Mouse (Mus musculus) inflammation-experienced regulatory T-cells (primary cell): ENCODE results near the gene Cercam. TPM values are rescaled to one million over a fixed set of nuclear protein-coding genes. Genes with fewer than 3 reads are reported as not detected.

Experiments
- polyA plus RNA-seq, 2 experiments: library from polyadenylated mRNA; unstranded; fragments of 100-300 nt; shearing (Covaris generic); gene quantifications; one replicate each; pipeline ENCODE4 v1.2.1; 2017

Cercam gene
- 1 to 10 TPM; 1.1 to 4.7 TPM for polyA plus RNA-seq

DNA sequence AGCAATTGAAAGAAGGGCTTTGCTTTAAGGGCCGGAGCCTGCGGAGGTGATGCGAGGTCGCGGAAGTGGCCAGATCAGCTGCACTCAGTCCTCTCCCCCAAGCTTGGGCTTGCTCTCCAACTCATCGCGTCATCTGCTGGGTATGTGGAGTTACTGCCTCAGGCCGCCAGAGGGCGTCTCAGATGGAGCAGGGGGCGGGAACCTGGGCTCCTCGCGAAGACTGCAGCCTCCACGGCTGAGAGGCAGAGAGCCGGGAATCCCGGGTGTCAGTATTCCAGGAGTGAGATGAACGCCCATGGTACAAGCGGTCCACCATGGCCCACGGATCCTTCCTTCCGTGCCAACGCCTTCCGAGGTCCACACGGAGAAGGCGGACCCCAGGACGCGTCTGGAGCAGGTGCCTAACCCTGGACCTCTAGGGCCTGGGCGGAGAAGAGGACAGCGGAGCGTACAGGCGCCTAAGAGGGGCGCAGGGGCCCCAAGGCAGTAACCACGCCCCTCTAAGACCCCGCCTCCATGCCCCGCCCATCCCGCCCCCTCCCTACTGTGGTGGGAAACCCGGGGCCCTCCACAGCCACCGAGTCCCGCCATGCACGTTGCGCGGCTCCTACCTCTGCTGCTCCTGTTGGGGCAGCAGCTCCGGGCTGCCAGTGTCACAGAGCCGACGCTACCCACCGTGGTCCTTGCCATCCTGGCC is at the start of gene Cercam:
Cercam (plus strand) TSS at position 216 of the 697 bp plus-strand sequence.

DNA sequence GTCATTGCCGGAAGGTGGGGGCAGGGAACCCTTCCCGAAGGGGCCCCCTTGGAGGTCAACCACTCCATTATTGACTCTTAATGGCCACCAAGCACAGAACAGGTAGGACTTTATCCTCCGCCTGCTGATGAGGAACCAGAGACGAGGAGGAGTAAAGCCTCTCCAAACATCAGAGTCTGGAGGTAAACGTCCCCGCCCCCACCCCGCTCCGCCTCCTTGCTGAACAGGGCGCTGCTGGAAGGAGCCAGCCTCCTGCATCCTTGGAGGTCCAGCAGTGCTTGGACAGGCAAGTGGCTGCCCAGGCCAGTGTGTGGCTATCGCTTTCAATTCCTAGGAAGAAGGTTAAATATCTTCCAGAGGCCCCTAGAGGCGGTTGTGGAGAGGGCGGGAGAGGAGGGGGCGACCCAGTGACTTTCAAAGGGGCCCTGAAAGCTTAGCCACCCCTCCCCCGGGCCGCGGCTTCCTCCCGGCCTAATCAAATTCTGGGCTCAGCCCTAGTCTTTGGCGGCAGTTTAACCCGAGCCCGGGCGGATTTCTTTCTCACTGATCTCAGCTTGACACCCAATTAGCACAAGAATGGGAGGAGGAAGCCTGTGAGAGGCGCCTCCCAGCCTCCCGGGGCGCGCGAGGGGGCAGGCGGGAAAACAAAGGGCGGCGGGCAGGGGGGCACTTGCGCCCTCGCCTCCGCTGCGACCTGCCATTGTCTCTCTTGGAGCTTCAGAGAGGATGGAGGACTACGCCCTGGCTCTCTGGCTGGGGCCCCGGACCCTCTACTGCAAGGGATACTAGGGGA is 48.7 kb upstream of the Cercam start, which contains the start of gene Urm1:
Urm1 (plus strand) TSS at position 51 of the 793 bp plus-strand sequence.

DNA sequence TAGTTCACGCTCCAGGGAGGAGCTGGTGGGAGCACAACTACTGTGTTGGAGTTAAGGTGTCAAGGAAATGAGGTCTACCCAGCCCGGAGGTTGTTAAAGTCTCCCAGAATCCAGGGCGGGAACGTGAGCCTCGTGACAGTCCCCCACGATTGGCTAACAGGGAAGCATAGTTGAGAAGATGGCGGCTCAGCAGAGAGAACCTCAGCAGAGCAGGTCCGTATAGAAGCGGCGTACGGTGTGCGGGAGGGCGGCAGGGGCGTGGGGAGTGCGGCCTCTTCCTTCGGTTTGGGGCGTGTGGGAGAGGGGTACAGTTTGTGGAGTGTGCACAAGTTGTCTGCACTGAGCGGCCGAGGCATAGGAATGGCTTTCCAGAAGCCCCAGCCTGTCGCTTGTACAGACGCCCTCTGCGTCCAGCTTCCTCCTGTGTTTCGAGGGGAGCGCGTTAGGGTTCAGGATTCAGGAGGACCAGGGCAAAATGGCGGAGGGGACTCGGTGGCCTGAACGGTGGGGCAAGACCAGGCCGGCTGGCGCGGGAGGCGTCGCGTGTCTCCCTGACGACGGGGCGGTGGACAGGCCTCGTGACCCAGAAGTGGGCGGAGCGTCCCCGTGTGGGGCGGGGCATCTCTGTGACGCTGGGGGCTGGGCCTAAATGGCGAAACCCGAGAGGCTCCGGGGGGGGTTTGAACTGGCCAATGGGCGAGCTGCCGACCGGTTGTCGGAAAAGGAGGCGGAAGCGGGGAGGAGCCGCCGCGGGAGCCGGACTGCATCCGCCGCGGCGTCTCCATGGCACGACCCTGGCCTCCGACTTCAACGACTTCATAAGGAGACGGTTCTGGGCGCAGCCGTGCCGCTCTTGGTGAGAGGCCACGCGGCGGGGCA is 20.3 kb downstream of the Cercam start, which contains the start of gene Odf2:
Odf2 (plus strand) TSS at position 156 of the 879 bp plus-strand sequence.

Other genes starting within 250 kb of the Cercam start
- gene Rapgef1, start 249.4 kb upstream of the Cercam start, polyA plus RNA-seq: 10 to 100 TPM; 34.9 to 40.1 TPM
- 1 to 10 TPM in 1 of 2 experiments, not detected in 1; 1.4 TPM for gene Gm13420, start 117.5 kb upstream of the Cercam start, polyA plus RNA-seq
- 1 to 10 TPM in 1 of 2 experiments, under 1 TPM in 1; 0.42 to 2.4 TPM for gene Gm13547, start 109.9 kb upstream of the Cercam start, polyA plus RNA-seq
- gene Coq4, start 81.7 kb upstream of the Cercam start, polyA plus RNA-seq: 1 to 10 TPM; 7.1 to 8.2 TPM
- 10 to 100 TPM; 28.5 to 30.4 TPM for gene Trub2, start 80.7 kb upstream of the Cercam start, polyA plus RNA-seq
- gene Slc27a4, start 66.5 kb upstream of the Cercam start, polyA plus RNA-seq: 10 to 100 TPM in 1 of 2 experiments, 1 to 10 TPM in 1; 9.3 to 11.3 TPM
- gene Urm1, start 49.1 kb upstream of the Cercam start, polyA plus RNA-seq: 10 to 100 TPM; 14.1 to 23.2 TPM
- 10 to 100 TPM; 65.1 to 84.1 TPM for gene Odf2, start 20.1 kb downstream of the Cercam start, polyA plus RNA-seq
- 10 to 100 TPM; 66.9 to 67.1 TPM for gene Gle1, start 66.3 kb downstream of the Cercam start, polyA plus RNA-seq
- 100 to 1,000 TPM in 1 of 2 experiments, 10 to 100 TPM in 1; 97.2 to 109 TPM for gene Sptan1, start 96.4 kb downstream of the Cercam start, polyA plus RNA-seq
- gene Wdr34, start 179.7 kb downstream of the Cercam start, polyA plus RNA-seq: 1 to 10 TPM in 1 of 2 experiments, under 1 TPM in 1; 0.44 to 1.6 TPM
- gene Set, start 188.2 kb downstream of the Cercam start, polyA plus RNA-seq: 100 to 1,000 TPM; 308 to 332 TPM
- 1 to 10 TPM in 1 of 2 experiments, under 1 TPM in 1; 0.95 to 1.0 TPM for gene Pkn3, start 208.5 kb downstream of the Cercam start, polyA plus RNA-seq
- 10 to 100 TPM; 23.8 to 24.7 TPM for gene Zdhhc12, start 224.5 kb downstream of the Cercam start, polyA plus RNA-seq